Mouse (Mus musculus) intestine, postnatal 0 days (tissue): ENCODE data around the gene Sptlc3. TPM values are rescaled to one million over a fixed set of nuclear protein-coding genes. Genes with fewer than 3 reads are reported as not detected.

Source experiments
- ATAC-seq: fragments of 200-750 bp; cut with Nextera tagmentation; 2 replicates; pipeline ENCODE4 v1.8.0; 2017; ENCODE audit warnings: mild to moderate bottlenecking, moderate TSS enrichment, moderate library complexity
- H3K27ac ChIP-seq: fragments of 300-500 bp; sonication (generic); 2 replicates; pipeline ENCODE4 v1.5.1; 2014; ENCODE audit warnings: mild to moderate bottlenecking, low read depth, low read length, moderate library complexity
- H3K27me3 ChIP-seq: fragments of 300-500 bp; sonication (generic); replicated peaks from 2 replicates; pipeline ENCODE4 v1.6.1; 2014; ENCODE audit warnings: low read length, mixed read lengths; ENCODE audit not compliant: control insufficient read depth, insufficient read depth
- H3K36me3 ChIP-seq: fragments of 300-500 bp; sonication (generic); 2 replicates; pipeline ENCODE4 v1.6.1; 2014; ENCODE audit warnings: mild to moderate bottlenecking, moderate library complexity; ENCODE audit not compliant: control insufficient read depth, insufficient read depth
- H3K4me1 ChIP-seq: fragments of 300-500 bp; sonication (generic); replicated peaks from 2 replicates; pipeline ENCODE4 v1.6.1; 2014; ENCODE audit warnings: antibody characterized with exemption, low read length, mixed read lengths; ENCODE audit not compliant: control insufficient read depth, insufficient read depth
- H3K4me2 ChIP-seq: fragments of 300-500 bp; sonication (generic); replicated peaks from 2 replicates; pipeline ENCODE4 v1.6.1; 2014; ENCODE audit warnings: low read depth, mild to moderate bottlenecking, moderate library complexity
- H3K4me3 ChIP-seq: fragments of 300-500 bp; sonication (generic); 2 replicates; pipeline ENCODE4 v1.5.1; 2014; ENCODE audit warnings: low read depth, low read length
- H3K9ac ChIP-seq: fragments of 300-500 bp; sonication (generic); 2 replicates; pipeline ENCODE4 v1.6.1; 2014; ENCODE audit warnings: mild to moderate bottlenecking, low read depth, low read length
- H3K9me3 ChIP-seq: fragments of 300-500 bp; sonication (generic); 2 replicates; pipeline ENCODE4 v1.6.1; 2016; ENCODE audit warnings: mixed run types; ENCODE audit not compliant: control insufficient read depth
- CTCF ChIP-seq: sonication (generic); IDR thresholded peaks from 2 replicates; pipeline ENCODE4 v1.5.1; 2016; ENCODE audit warnings: low read depth, mild to moderate bottlenecking, control low read depth, antibody characterized with exemption, moderate library complexity
- WGBS: fragments of 180-500 bp; shearing (Covaris S2); extraction: QIAGEN DNeasy Blood & Tissue Kit; methylation state at CpG from one replicate; pipeline ENCODE4 v1.1.7; 2014; 5-methylcytosine and 5-hydroxymethylcytosine counted together
- polyA plus RNA-seq: library from polyadenylated mRNA; unstranded; fragments of >200 nt; fragmentation: Nextera tagmentation; extraction: Ambion mirVana; gene quantifications from 2 replicates; pipeline ENCODE4 v1.2.1, GENCODE M21; 2015

Gene Sptlc3
- polyA plus RNA-seq, 1 experiment from 2014 or later: not detected

- H3K9me3 ChIP-seq: no peaks in the 10 kb centered on the region
- no peak overlapping the region for H3K27ac ChIP-seq
- H3K27me3 ChIP-seq: no peaks in the 10 kb centered on the region
- WGBS: 69% methylated on average over 2 of the region's 2 CpGs
- no peaks in the 10 kb centered on the region for H3K4me1 ChIP-seq
- no peaks in the 10 kb centered on the region for H3K36me3 ChIP-seq
- no peak overlapping the region for H3K4me2 ChIP-seq
- no peak overlapping the region for H3K9ac ChIP-seq
- TF ChIP-seq CTCF: no peak
- H3K4me3 ChIP-seq: no peak overlapping the region
- no peak for ATAC-seq
Measured at GRCm38 (mm10) chr2:139587660-139588200, 94.0 kb downstream of the Sptlc3 start.

DNA sequence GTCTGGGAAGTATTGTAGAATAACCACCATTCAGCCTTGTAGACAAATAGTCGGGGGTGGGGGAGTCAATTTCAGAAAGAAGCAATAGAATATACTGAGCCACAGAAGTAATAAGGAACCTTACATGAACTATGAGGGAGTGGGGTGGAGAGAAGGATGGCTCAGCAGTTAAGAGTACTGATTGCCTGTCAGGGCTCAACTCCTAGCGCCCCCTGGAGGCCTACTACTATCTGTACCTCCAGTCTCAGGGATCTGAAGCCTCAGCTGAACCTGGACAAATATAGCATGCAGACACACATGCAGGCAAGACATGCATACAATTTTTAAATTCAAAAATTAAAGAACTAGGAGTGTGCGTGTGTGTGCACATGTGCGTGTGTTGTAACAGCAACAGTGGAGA lies 96.2 kb downstream of the Sptlc3 start:
- Histone ChIP-seq H3K36me3 (no peaks in the 10 kb centered on the region), H3K4me3 (no peak overlapping the region), H3K27ac (no peak overlapping the region), H3K4me1 (no peaks in the 10 kb centered on the region), H3K4me2 (no peak overlapping the region), H3K27me3 (no peaks in the 10 kb centered on the region), H3K9me3 (no peaks in the 10 kb centered on the region), H3K9ac (no peak overlapping the region)
- ATAC-seq: no peak
- WGBS: 51% methylated on average over 4 of the region's 4 CpGs
- peak; percentile 71 for TF ChIP-seq CTCF

DNA sequence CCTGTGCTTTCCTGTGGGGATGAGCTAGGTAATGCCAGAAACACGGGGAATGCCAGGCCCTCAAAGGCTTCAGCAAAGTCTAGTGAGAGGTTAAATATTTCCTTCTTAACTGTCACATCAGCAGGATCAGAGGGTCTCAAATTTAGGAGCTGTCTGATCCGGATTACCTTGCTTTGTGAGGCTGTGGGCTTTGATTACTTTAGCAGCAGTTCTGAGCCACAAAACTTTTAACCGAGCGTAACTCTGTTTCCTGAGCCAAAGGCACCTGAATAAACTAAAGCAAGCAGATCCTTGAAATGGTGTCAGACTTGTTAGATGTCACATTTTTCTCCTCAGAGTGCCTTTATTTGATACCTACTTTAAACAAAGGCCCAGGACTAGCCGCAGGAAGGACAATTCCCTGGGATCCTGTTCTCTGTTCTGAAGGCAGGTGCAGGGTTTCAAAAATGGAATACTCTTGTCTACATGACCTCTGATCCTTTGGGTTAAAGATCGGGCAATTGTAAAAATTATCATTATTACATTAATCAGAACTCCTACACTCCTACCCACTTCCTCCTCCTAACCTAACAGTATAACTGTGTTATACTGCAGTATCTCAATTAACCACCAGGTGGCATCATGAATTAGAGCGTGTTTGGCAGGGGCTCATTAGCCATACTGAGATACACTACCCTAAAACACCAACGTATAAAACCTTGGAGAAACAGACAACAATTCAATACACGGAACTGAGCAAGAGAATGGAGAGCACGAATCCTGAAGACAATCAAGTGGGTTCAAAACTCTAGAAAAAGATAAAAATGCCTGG lies 97.4 kb downstream of the Sptlc3 start:
- Histone ChIP-seq H3K27me3 (no peaks in the 10 kb centered on the region), H3K4me1 (no peaks in the 10 kb centered on the region), H3K27ac (no peak overlapping the region), H3K36me3 (no peaks in the 10 kb centered on the region), H3K9me3 (no peaks in the 10 kb centered on the region), H3K9ac (no peak overlapping the region), H3K4me2 (no peak overlapping the region), H3K4me3 (no peak overlapping the region)
- WGBS: 40% methylated on average over 10 of the region's 10 CpGs
- peak; percentile 84 for TF ChIP-seq CTCF
- peak; percentile 28; the same call in 1 of the 2 replicates for ATAC-seq

GRCm38 (mm10) chr2:139592109-139592508 lies 98.4 kb downstream of the Sptlc3 start:
- 73% methylated on average over 7 of the region's 7 CpGs for WGBS
- Histone ChIP-seq H3K4me3 (no peak overlapping the region), H3K9me3 (no peaks in the 10 kb centered on the region), H3K27ac (no peak overlapping the region), H3K36me3 (no peaks in the 10 kb centered on the region), H3K9ac (no peak overlapping the region), H3K4me2 (no peak overlapping the region), H3K27me3 (no peaks in the 10 kb centered on the region), H3K4me1 (no peaks in the 10 kb centered on the region)
- no peak for ATAC-seq
- TF ChIP-seq CTCF: no peak

GRCm38 (mm10) chr2:139597229-139597628 lies 103.5 kb downstream of the Sptlc3 start:
- no peak for ATAC-seq

GRCm38 (mm10) chr2:139601543-139602194 lies 108.0 kb downstream of the Sptlc3 start:
- H3K9me3 ChIP-seq: no peaks in the 10 kb centered on the region
- H3K27me3 ChIP-seq: no peaks in the 10 kb centered on the region
- ATAC-seq: no peak
- TF ChIP-seq CTCF: no peak
- no peak overlapping the region for H3K4me2 ChIP-seq
- no peak overlapping the region for H3K9ac ChIP-seq
- no peak overlapping the region for H3K27ac ChIP-seq
- WGBS: 48% methylated on average over 7 of the region's 7 CpGs
- H3K4me3 ChIP-seq: no peak overlapping the region
- no peaks in the 10 kb centered on the region for H3K36me3 ChIP-seq
- no peaks in the 10 kb centered on the region for H3K4me1 ChIP-seq

More at GRCm38 (mm10) chr2:139597229-139597628, 103.5 kb downstream of the Sptlc3 start:
- Histone ChIP-seq H3K36me3 (no peaks in the 10 kb centered on the region), H3K4me2 (no peak overlapping the region), H3K27me3 (no peaks in the 10 kb centered on the region), H3K9me3 (no peaks in the 10 kb centered on the region), H3K9ac (no peak overlapping the region), H3K4me1 (no peaks in the 10 kb centered on the region), H3K27ac (no peak overlapping the region), H3K4me3 (no peak overlapping the region)
- 80% methylated on average over 5 of the region's 5 CpGs for WGBS
- TF ChIP-seq CTCF: no peak
